Mouse (Mus musculus) kidney, adult 2 months (tissue): Measurements from ENCODE around the gene Dpy19l1. TPM values are rescaled to one million over a fixed set of nuclear protein-coding genes. Genes with fewer than 3 reads are reported as not detected.

Experiments
- DNase-seq: peaks from one replicate; pipeline ENCODE4 v3.0.0; 2021
- H3K27ac ChIP-seq: fragments of 200-500 bp; 2 replicates; pipeline ENCODE4 v1.5.1; 2012; ENCODE audit warnings: low read depth, low read length, control low read depth, inconsistent platforms; ENCODE audit not compliant: insufficient read depth
- H3K27me3 ChIP-seq: fragments of 200-500 bp; replicated peaks from 2 replicates; pipeline ENCODE4 v1.6.1; 2012; ENCODE audit warnings: mild to moderate bottlenecking, moderate library complexity, low read length, inconsistent platforms; ENCODE audit not compliant: control insufficient read depth, insufficient read depth
- H3K36me3 ChIP-seq: fragments of 200-500 bp; 2 replicates; pipeline ENCODE4 v1.6.1; 2012; ENCODE audit warnings: mild to moderate bottlenecking, moderate library complexity, low read length, inconsistent platforms; ENCODE audit not compliant: control insufficient read depth, insufficient read depth
- H3K4me1 ChIP-seq: fragments of 200-500 bp; 2 replicates; pipeline ENCODE4 v1.6.1; 2011; ENCODE audit warnings: low read length; ENCODE audit not compliant: control insufficient read depth, insufficient read depth
- H3K4me3 ChIP-seq: fragments of 200-500 bp; 2 replicates; pipeline ENCODE4 v1.5.1; 2011; ENCODE audit warnings: mild to moderate bottlenecking, low read depth, low read length, control low read depth; ENCODE audit not compliant: insufficient read depth
- CTCF ChIP-seq: fragments of 200-500 bp; conservative IDR thresholded peaks from 2 replicates; pipeline ENCODE4 v1.5.1; 2011; ENCODE audit warnings: low read depth, mild to moderate bottlenecking, control low read depth, low read length, moderate library complexity, mixed read lengths; ENCODE audit not compliant: insufficient read depth, insufficient read length
- POLR2A ChIP-seq: fragments of 200-500 bp; IDR thresholded peaks from one replicate; pipeline ENCODE4 v1.6.1; 2011; ENCODE audit warnings: low read depth, low read length, control low read depth
- WGBS: fragments of 180-500 bp; shearing (Covaris S2); methylation state at CpG from one replicate; pipeline ENCODE4 v1.1.7; 2018; 5-methylcytosine and 5-hydroxymethylcytosine counted together
- polyA plus RNA-seq: library from polyadenylated mRNA; depleted of rRNA; stranded (reverse); fragments of >200 nt; gene quantifications from 2 replicates; pipeline ENCODE4 v1.2.3, GENCODE M21; 2012

Dpy19l1 gene
- polyA plus RNA-seq, 1 experiment = 5.5 TPM

GRCm38 (mm10) chr9:24429721-24430120 lies 73.2 kb downstream of the Dpy19l1 start:
- Histone ChIP-seq H3K27ac (no peak overlapping the region), H3K4me3 (no peak overlapping the region), H3K27me3 (no peaks in the 10 kb centered on the region), H3K4me1 (no peaks in the 10 kb centered on the region), H3K36me3 (no peaks in the 10 kb centered on the region)
- TF ChIP-seq POLR2A (no peak), CTCF (no peak)
- DNase-seq = no peak

- WGBS = 98% methylated on average over 1 of the region's 1 CpGs
- DNase-seq = no peak
- Histone ChIP-seq H3K36me3 (no peaks in the 10 kb centered on the region), H3K4me3 (no peak overlapping the region), H3K27ac (no peak overlapping the region), H3K27me3 (no peaks in the 10 kb centered on the region), H3K4me1 (no peaks in the 10 kb centered on the region)
- TF ChIP-seq CTCF (no peak), POLR2A (no peak)
Observed at GRCm38 (mm10) chr9:24425679-24426078, 77.3 kb downstream of the Dpy19l1 start.

- Histone ChIP-seq H3K4me1 (no peaks in the 10 kb centered on the region), H3K27ac (no peak overlapping the region), H3K27me3 (no peaks in the 10 kb centered on the region), H3K36me3 (peaks cover 1% of the 10 kb centered on the region), H3K4me3 (no peak overlapping the region)
- DNase-seq = no peak
- TF ChIP-seq POLR2A (no peak), CTCF (no peak)
- WGBS = 92% methylated on average over 8 of the region's 8 CpGs
Observed at GRCm38 (mm10) chr9:24423241-24423640, 79.7 kb downstream of the Dpy19l1 start.

GRCm38 (mm10) chr9:24421888-24422287 lies 81.1 kb downstream of the Dpy19l1 start:
- H3K27ac ChIP-seq = no peak overlapping the region
- 82% methylated on average over 1 of the region's 1 CpGs for WGBS
- no peaks in the 10 kb centered on the region for H3K4me1 ChIP-seq
- H3K4me3 ChIP-seq = no peak overlapping the region
- TF ChIP-seq POLR2A (no peak), CTCF (no peak)
- H3K36me3 ChIP-seq = peaks cover 1% of the 10 kb centered on the region
- no peaks in the 10 kb centered on the region for H3K27me3 ChIP-seq
- DNase-seq = no peak

DNA sequence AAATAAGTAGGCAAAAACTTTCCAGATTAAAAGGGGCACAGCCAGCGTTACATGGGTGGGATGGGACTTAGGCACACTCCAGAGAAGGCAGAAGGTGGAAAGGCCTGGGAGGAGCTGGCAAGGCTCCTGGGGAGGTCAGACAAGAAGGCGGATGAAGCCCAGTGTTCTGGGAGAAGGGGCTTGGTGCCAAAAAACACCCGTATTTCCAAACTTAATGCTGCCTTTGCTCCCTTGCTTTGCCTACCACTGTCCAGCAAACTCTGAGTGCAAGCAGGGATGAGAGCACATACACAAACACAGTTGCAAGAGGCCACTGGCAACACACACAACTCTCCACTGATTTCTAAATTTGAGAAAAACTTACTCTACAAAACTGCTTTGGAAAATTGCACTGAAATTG lies 81.7 kb downstream of the Dpy19l1 start:
- WGBS = 86% methylated on average over 3 of the region's 3 CpGs
- no peaks in the 10 kb centered on the region for H3K4me1 ChIP-seq
- H3K27me3 ChIP-seq = no peaks in the 10 kb centered on the region
- H3K27ac ChIP-seq = no peak overlapping the region
- no peak overlapping the region for H3K4me3 ChIP-seq
- H3K36me3 ChIP-seq = peaks cover 1% of the 10 kb centered on the region
- TF ChIP-seq CTCF (no peak), POLR2A (no peak)
- DNase-seq = no peak

DNA sequence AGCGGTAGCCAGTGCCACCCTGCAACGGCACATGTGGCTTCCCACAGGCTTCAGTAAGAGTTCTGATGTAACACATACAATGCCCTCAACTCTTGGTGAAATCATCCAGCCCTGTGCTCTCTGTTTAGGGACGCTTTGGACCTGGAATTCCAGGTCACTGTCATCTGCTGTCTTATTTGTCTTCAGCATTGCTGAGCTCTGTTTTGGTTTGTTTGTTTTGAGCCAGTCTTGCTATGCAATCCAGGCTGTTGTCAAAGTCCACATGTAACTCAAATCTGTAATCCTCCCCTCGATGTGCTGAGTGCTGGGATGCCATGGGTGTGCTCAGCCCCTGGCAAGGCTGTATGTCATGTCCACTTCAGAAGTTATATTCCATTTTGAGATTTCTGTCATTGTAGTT lies 82.8 kb downstream of the Dpy19l1 start:
- no peak overlapping the region for H3K4me3 ChIP-seq
- peaks cover 1% of the 10 kb centered on the region for H3K36me3 ChIP-seq
- no peak overlapping the region for H3K27ac ChIP-seq
- DNase-seq = no peak
- TF ChIP-seq CTCF = no peak
- no peaks in the 10 kb centered on the region for H3K4me1 ChIP-seq
- WGBS = 92% methylated on average over 4 of the region's 4 CpGs
- no peaks in the 10 kb centered on the region for H3K27me3 ChIP-seq

- H3K27ac ChIP-seq = no peak overlapping the region
Observed at GRCm38 (mm10) chr9:24418281-24418680, 84.7 kb downstream of the Dpy19l1 start.

DNA sequence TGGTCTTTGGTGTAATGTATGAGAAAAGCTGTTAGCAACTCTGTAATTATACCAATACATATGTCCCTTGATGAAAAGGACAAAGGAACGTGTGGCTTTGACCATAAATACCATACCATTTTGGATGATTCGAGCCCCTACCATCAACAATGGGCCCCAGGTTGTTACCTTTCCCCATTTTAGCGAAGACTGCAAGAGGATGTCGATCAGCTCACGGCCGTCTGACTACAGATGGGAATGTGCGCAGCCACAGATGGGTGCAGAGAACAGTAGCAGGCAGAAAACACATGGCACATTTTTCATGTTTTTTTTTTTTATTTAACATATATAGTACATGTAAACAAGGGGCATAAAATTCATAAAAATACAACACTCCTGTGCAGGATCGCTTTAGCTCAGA lies 91.5 kb downstream of the Dpy19l1 start:
- TF ChIP-seq CTCF (no peak), POLR2A (no peak)
- DNase-seq = no peak
- H3K27ac ChIP-seq = no peak overlapping the region
- 94% methylated on average over 8 of the region's 8 CpGs for WGBS
- no peak overlapping the region for H3K4me3 ChIP-seq
- no peaks in the 10 kb centered on the region for H3K4me1 ChIP-seq
- no peaks in the 10 kb centered on the region for H3K36me3 ChIP-seq
- H3K27me3 ChIP-seq = no peaks in the 10 kb centered on the region

More at GRCm38 (mm10) chr9:24418281-24418680, 84.7 kb downstream of the Dpy19l1 start:
- TF ChIP-seq CTCF = no peak
- TF ChIP-seq POLR2A = no peak
- Histone ChIP-seq H3K4me3 (no peak overlapping the region), H3K4me1 (no peaks in the 10 kb centered on the region), H3K27me3 (no peaks in the 10 kb centered on the region), H3K36me3 (peaks cover 1% of the 10 kb centered on the region)
- no peak for DNase-seq
- 81% methylated on average over 5 of the region's 5 CpGs for WGBS
